Mouse (Mus musculus) mammary gland, adult 2 months (tissue): ENCODE results near the gene Gm12886. TPM values are rescaled to one million over a fixed set of nuclear protein-coding genes. Genes with fewer than 3 reads are reported as not detected.

Experiments
- polyA plus RNA-seq: library from polyadenylated mRNA; depleted of rRNA; stranded (reverse); fragments of >200 nt; gene quantifications from 2 replicates; pipeline ENCODE4 v1.2.3, GENCODE M21; 2012; ENCODE audit warnings: low replicate concordance; rRNA removed

The Gm12886 gene
- polyA plus RNA-seq = not detected in 2 replicates

DNA sequence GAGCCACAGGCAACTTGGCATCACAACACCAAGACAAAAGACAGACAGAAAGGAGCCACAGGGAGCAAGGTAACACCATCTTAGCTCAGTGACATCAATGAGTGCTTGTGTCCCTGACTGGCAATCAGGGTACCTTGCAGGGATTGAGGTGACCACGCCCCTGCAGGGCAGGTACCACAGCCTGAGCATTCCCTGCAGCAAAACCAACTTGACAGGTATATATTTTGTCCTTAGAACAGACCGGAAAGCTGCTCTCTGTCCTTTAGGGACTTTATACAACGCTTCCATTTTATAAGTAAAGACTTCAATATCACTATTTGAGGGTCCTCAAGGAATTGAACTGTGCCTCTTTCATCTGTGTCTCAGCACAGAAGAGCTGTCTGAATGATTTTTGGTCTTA, at the start of gene Gm12886:
Gene Gm12886 (minus strand): TSS at position 101 of the 400 bp plus-strand sequence.

Other genes starting within 250 kb of the Gm12886 start
- 2.1 and 4.0 TPM in 2 replicates for gene Rlf, start 208.0 kb downstream of the Gm12886 start, polyA plus RNA-seq
- not detected in 2 replicates for gene Gm12888, start 98.2 kb downstream of the Gm12886 start, polyA plus RNA-seq
- gene Gm12887, start 199.0 kb upstream of the Gm12886 start, polyA plus RNA-seq = not detected in 2 replicates